Mouse (Mus musculus) embryonic facial prominence, embryonic 14.5 days (tissue): Measurements from ENCODE around the gene Rpusd1. TPM values are rescaled to one million over a fixed set of nuclear protein-coding genes. Genes with fewer than 3 reads are reported as not detected.

Experiments
- ATAC-seq: fragments of 200-750 bp; cut with Nextera tagmentation; 2 replicates; pipeline ENCODE4 v1.8.0; 2017; ENCODE audit warnings: low read depth, moderate number of reproducible peaks, moderate TSS enrichment
- DNase-seq: peaks from one replicate; pipeline ENCODE4 v3.0.0-alpha.2; 2015; ENCODE audit warnings: low spot score
- H3K27ac ChIP-seq: fragments of 300-500 bp; sonication (generic); replicated peaks from 2 replicates; pipeline ENCODE4 v1.5.1; 2014; ENCODE audit warnings: low read depth, mild to moderate bottlenecking, low read length, moderate library complexity
- H3K27me3 ChIP-seq: fragments of 300-500 bp; sonication (generic); replicated peaks from 2 replicates; pipeline ENCODE4 v1.6.1; 2014; ENCODE audit warnings: low read length; ENCODE audit not compliant: control insufficient read depth, insufficient read depth
- H3K36me3 ChIP-seq: fragments of 300-500 bp; sonication (generic); 2 replicates; pipeline ENCODE4 v1.6.1; 2014; ENCODE audit warnings: low read length, mixed read lengths; ENCODE audit not compliant: control insufficient read depth, insufficient read depth
- H3K4me1 ChIP-seq: fragments of 300-500 bp; sonication (generic); 2 replicates; pipeline ENCODE4 v1.6.1; 2014; ENCODE audit warnings: antibody characterized with exemption, low read length; ENCODE audit not compliant: control insufficient read depth, insufficient read depth
- H3K4me2 ChIP-seq: fragments of 300-500 bp; sonication (generic); 2 replicates; pipeline ENCODE4 v1.6.1; 2014; ENCODE audit warnings: low read depth, mild to moderate bottlenecking, low read length, moderate library complexity, mixed read lengths
- H3K4me3 ChIP-seq: fragments of 300-500 bp; sonication (generic); 2 replicates; pipeline ENCODE4 v1.5.1; 2014; ENCODE audit warnings: low read depth, mild to moderate bottlenecking, low read length
- H3K9ac ChIP-seq: fragments of 300-500 bp; sonication (generic); 2 replicates; pipeline ENCODE4 v1.6.1; 2014; ENCODE audit warnings: low read depth, mild to moderate bottlenecking, low read length, moderate library complexity, mixed read lengths
- H3K9me3 ChIP-seq: fragments of 300-500 bp; sonication (generic); 2 replicates; pipeline ENCODE4 v1.6.1; 2016; ENCODE audit warnings: low read length; ENCODE audit not compliant: control insufficient read depth
- WGBS: fragments of 180-500 bp; shearing (Covaris S2); extraction: QIAGEN DNeasy Blood & Tissue Kit; methylation state at CpG from one replicate; pipeline ENCODE4 v1.1.7; 2014; 5-methylcytosine and 5-hydroxymethylcytosine counted together
- polyA plus RNA-seq: library from polyadenylated mRNA; unstranded; fragments of >200 nt; fragmentation: Nextera tagmentation; extraction: Ambion mirVana; gene quantifications from 2 replicates; pipeline ENCODE4 v1.2.1, GENCODE M21; 2014

The Rpusd1 gene
- polyA plus RNA-seq, 1 experiment from 2014 or later, result 19.5 TPM

DNA sequence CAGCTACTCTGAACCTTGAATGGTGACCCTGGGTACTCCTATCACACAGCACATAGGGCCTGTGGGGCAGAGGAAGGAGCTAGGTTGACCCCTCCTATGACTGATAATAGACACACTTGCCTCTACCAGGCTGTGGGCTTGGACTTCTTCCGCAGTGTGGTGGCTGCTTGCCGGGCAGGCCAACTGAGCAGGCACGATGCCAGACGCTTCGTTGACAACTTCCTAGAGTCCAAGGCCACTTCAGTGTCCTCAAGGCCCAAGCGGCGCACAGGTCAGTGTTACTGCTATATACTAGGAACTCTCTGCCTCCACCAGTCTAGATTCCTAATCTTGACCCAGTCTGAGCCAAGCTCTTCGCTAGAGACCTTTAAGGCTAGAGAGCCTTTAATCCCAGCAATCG lies 16.4 kb downstream of the Rpusd1 start:
- Histone ChIP-seq H3K4me3 (no peak overlapping the region), H3K27me3 (no peaks in the 10 kb centered on the region), H3K36me3 (no peaks in the 10 kb centered on the region), H3K9me3 (no peaks in the 10 kb centered on the region), H3K9ac (no peak overlapping the region), H3K27ac (no peak overlapping the region), H3K4me1 (no peaks in the 10 kb centered on the region), H3K4me2 (no peak overlapping the region)
- ATAC-seq, result no peak
- DNase-seq, result no peak
- 91% methylated on average over 9 of the region's 9 CpGs for WGBS

DNA sequence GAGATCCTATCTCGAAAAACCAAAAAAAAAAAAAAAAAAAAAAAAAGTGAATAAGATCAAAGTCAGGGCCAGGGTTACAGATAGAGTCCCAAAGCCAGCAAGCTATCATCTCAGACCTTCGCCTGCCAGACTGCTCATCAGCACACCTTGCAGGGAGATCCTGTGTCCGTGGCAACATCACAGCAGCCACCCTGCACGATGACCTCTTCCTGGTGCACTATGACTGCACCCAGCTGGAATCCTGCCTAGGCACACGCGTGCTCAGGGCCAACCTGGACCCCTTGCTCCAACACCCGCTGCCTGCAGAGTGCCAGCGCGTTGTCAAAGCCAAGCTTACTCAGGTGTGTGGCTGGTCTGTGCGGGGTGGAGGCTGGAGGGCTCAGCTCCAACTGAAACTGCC lies 16.8 kb downstream of the Rpusd1 start:
- Histone ChIP-seq H3K9ac (no peak overlapping the region), H3K27ac (no peak overlapping the region), H3K4me1 (no peaks in the 10 kb centered on the region), H3K4me3 (no peak overlapping the region), H3K4me2 (no peak overlapping the region), H3K36me3 (no peaks in the 10 kb centered on the region), H3K27me3 (no peaks in the 10 kb centered on the region), H3K9me3 (no peaks in the 10 kb centered on the region)
- ATAC-seq (no peak), DNase-seq (no peak)
- WGBS, result 80% methylated on average over 10 of the region's 10 CpGs

GRCm38 (mm10) chr17:25748238-25748637 lies 20.8 kb downstream of the Rpusd1 start:
- ATAC-seq (no peak), DNase-seq (no peak)
- H3K9ac ChIP-seq, result no peak overlapping the region
- H3K27me3 ChIP-seq, result no peaks in the 10 kb centered on the region
- H3K9me3 ChIP-seq, result no peaks in the 10 kb centered on the region
- no peak overlapping the region for H3K4me2 ChIP-seq
- no peak overlapping the region for H3K27ac ChIP-seq
- H3K36me3 ChIP-seq, result no peaks in the 10 kb centered on the region
- 96% methylated on average over 4 of the region's 4 CpGs for WGBS
- H3K4me3 ChIP-seq, result no peak overlapping the region
- peaks cover 3% of the 10 kb centered on the region; the same call in 1 of the 2 replicates for H3K4me1 ChIP-seq

DNA sequence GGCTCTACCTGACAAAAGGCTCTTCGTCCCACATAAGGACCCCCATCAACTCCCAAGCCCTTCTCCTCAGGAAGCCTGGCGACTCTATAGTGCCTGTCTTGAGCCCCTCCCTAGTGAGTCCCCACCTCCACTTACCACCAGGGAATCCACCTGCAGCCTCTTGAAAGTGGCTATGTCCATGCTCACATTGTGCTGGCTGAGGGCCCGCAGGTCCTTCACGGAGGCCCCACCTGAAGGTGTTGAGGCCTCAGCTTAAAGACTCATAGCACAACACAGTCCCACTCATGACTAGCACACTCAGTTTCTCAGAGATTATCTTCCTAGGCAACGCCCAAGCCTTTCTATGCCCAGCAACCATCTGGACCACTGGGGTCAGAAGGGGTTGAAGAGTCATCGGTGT lies 21.8 kb downstream of the Rpusd1 start:
- H3K36me3 ChIP-seq, result no peaks in the 10 kb centered on the region
- H3K4me3 ChIP-seq, result no peak overlapping the region
- no peak overlapping the region for H3K27ac ChIP-seq
- peaks cover 3% of the 10 kb centered on the region; the same call in 1 of the 2 replicates for H3K4me1 ChIP-seq
- H3K27me3 ChIP-seq, result no peaks in the 10 kb centered on the region
- no peak for DNase-seq
- H3K9me3 ChIP-seq, result no peaks in the 10 kb centered on the region
- H3K9ac ChIP-seq, result no peak overlapping the region
- no peak overlapping the region for H3K4me2 ChIP-seq
- ATAC-seq, result no peak
- 81% methylated on average over 6 of the region's 6 CpGs for WGBS

DNA sequence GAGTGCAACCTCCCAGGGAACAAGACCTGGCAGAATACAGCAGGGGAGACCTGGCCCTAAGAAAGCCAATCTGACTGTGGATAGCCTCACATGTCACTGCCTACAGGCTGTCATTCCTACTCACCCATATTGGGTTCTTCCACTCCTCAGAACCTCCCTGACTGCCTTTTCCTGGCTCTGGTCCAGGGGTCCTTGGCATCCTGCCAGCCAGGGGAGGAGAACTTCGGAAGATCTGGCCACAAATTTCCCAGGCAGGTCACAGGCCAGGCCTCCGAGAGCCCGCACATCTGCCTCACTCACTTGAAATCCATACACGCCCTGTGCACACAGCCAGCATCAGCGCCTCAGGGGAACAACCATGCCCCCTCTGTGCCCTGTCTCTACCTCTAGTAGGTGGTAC lies 24.0 kb downstream of the Rpusd1 start:
- 25% methylated on average over 5 of the region's 5 CpGs for WGBS
- Histone ChIP-seq H3K4me2 (no peak overlapping the region), H3K27me3 (no peaks in the 10 kb centered on the region), H3K36me3 (no peaks in the 10 kb centered on the region), H3K9me3 (no peaks in the 10 kb centered on the region), H3K4me3 (no peak overlapping the region), H3K4me1 (peaks cover 3% of the 10 kb centered on the region; the same call in 1 of the 2 replicates), H3K27ac (no peak overlapping the region), H3K9ac (no peak overlapping the region)
- DNase-seq (peak; percentile 52), ATAC-seq (no peak)

DNA sequence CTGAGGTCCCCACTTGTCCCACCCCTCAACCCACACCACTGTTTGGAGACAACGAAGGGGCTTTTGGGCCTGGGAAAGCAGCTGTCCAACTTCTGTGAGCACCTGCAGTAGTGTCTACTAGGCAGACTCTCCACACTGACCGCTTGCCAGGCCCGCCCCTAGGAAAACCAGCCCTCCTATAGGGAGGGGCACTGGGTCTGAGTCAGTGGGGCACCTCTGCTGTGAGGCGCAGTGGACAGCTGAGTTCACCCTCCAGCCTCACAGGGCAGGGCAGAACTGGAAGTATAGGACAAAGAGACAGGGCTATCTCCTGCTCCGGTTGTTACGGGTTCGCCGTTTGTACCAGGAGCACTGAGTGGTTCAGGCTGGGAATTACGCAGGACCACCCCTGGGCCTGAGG lies 26.8 kb downstream of the Rpusd1 start, which contains the start of gene Msln:
Gene Msln (minus strand): TSS at position 138 of the 400 bp plus-strand sequence.
- Histone ChIP-seq H3K27ac (no peak within 1 kb of the TSS), H3K9ac (no peak within 1 kb of the TSS), H3K27me3 (no peaks in the 10 kb centered on the region), H3K4me3 (no peak within 1 kb of the TSS), H3K4me1 (peaks cover 3% of the 10 kb centered on the region; the same call in 1 of the 2 replicates), H3K4me2 (no peak within 1 kb of the TSS), H3K36me3 (no peaks in the 10 kb centered on the region), H3K9me3 (no peaks in the 10 kb centered on the region)
- WGBS, result 85% methylated on average over 9 of the region's 9 CpGs
- no peak for ATAC-seq
- DNase-seq, result no peak

DNA sequence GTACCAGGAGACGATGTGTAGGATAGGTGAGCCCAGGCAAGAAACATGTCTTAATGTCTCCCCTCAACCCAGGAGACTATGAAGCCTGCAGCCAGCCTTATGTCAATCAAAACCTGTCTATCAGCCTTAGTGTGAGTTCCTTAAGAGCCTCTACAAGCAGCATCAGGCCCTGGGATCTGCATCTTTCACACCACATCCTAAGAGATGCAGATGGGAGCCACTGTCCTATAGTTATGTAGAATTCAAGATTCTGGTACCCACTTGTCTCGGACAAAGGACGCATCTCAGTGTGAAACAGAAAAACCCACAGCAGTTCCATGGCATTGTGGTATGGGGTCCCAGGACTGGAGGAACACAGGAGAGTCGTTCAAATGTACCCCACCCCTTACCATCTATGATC lies 27.6 kb downstream of the Rpusd1 start:
- Histone ChIP-seq H3K4me1 (peaks cover 3% of the 10 kb centered on the region; the same call in 1 of the 2 replicates), H3K9ac (no peak overlapping the region), H3K27ac (no peak overlapping the region), H3K4me3 (no peak overlapping the region), H3K9me3 (no peaks in the 10 kb centered on the region), H3K27me3 (no peaks in the 10 kb centered on the region), H3K4me2 (no peak overlapping the region), H3K36me3 (no peaks in the 10 kb centered on the region)
- ATAC-seq (no peak), DNase-seq (no peak)
- 75% methylated on average over 4 of the region's 4 CpGs for WGBS

DNA sequence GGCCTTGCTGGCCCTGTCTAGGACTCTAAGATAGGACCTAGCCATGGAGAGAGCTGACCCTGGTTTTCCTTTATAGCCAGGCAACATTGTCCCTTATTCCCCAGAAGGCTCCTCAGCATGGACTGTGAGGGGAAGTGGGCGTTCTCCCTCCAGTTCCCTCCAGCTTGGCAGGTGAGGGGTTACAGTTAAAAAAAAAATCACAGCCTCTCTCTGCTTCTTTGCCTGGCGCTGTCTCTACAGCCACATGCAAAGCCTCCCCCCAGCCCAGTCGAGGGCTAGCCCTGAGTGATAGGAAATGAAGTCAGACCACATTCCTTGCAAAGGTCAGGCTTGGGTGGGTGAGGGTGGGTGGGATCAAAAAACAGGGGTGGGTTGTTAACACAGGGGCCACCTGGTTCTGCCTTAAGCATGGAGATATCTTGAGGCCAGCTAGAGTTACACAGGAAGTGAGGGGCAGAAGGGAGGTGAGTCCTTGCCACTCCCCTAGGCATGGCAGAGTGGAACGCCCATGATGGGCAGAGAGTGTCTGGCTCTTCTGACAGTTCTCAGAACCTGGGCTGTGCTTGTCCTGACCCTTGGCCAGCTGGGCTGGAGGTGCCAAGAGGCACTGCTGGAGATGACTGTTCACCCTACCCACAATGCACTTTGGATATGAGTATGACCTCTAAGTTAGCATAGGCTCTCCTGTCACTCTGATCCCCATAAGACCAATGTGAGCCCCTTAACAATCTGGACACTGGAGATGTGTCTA lies 28.3 kb downstream of the Rpusd1 start:
- no peak overlapping the region for H3K9ac ChIP-seq
- ATAC-seq (no peak), DNase-seq (peak; percentile 11)
- H3K4me3 ChIP-seq, result no peak overlapping the region
- H3K9me3 ChIP-seq, result no peaks in the 10 kb centered on the region
- 21% methylated on average over 4 of the region's 4 CpGs for WGBS
- no peak overlapping the region for H3K27ac ChIP-seq
- H3K4me2 ChIP-seq, result no peak overlapping the region
- no peaks in the 10 kb centered on the region for H3K36me3 ChIP-seq
- no peaks in the 10 kb centered on the region for H3K27me3 ChIP-seq
- peaks cover 3% of the 10 kb centered on the region; the same call in 1 of the 2 replicates for H3K4me1 ChIP-seq
